In genomic region chr8:80190510-80190908, GRCm38 (mm10) we compare ENCODE assay signal across 23 mouse cellular contexts.
A peak's percentile ranks its signal among the peaks of the same experiment; 100 is the strongest.
DNase-seq lines count a peak whose midpoint lies in the region; ATAC-seq and TF ChIP-seq lines count a peak whose summit lies in the region.
"Had no signal": no experiment of that assay in that cellular context is flagged by ENCODE, and none has a peak within 500 bp of the region (broad histone marks: within the 10 kb centered on the region; RNA-seq: fewer than 3 reads in every experiment).

No protein-coding gene starts in this region.

- no peak overlapping the region for H3K9ac ChIP-seq in embryonic facial prominence, embryonic 14.5 days (ENCODE audit: low read depth, low read length)
- no peak overlapping the region for H3K9ac ChIP-seq in hindbrain, embryonic 15.5 days
- H3K9ac ChIP-seq in hindbrain, postnatal 0 days (replicated peaks; ENCODE audit: low read length), result no peak overlapping the region
- H3K9ac ChIP-seq: embryonic facial prominence, embryonic 13.5 days; heart, embryonic 12.5 days; liver, embryonic 12.5 days had no signal

- no peak overlapping the region for H3K4me2 ChIP-seq in embryonic facial prominence, embryonic 14.5 days (ENCODE audit: low read depth, low read length)
- no peak overlapping the region for H3K4me2 ChIP-seq in hindbrain, embryonic 15.5 days
- H3K4me2 ChIP-seq in hindbrain, postnatal 0 days (ENCODE audit: low read depth, low read length), result no peak overlapping the region
- H3K4me2 ChIP-seq: embryonic facial prominence, embryonic 13.5 days; heart, embryonic 12.5 days; liver, embryonic 12.5 days had no signal

- TF ChIP-seq CTCF in hindbrain, postnatal 0 days (IDR thresholded peaks at IDR 0.05; ENCODE audit: low read depth), result no peak

- H3K36me3 ChIP-seq in embryonic facial prominence, embryonic 14.5 days (ENCODE audit: control insufficient read depth, insufficient read depth, low read length), result no peaks in the 10 kb centered on the region
- H3K36me3 ChIP-seq in embryonic facial prominence, embryonic 10.5 days (replicated peaks), result no peaks in the 10 kb centered on the region
- H3K36me3 ChIP-seq in hindbrain, embryonic 15.5 days, result no peaks in the 10 kb centered on the region
- H3K36me3 ChIP-seq in hindbrain, postnatal 0 days (ENCODE audit: insufficient read depth, low read length), result no peaks in the 10 kb centered on the region
- H3K36me3 ChIP-seq: embryonic facial prominence, embryonic 13.5 days; heart, embryonic 12.5 days; liver, embryonic 12.5 days had no signal

- ATAC-seq in embryonic facial prominence, embryonic 14.5 days (ENCODE audit: low read depth), result no peak
- ATAC-seq in hindbrain, embryonic 15.5 days (ENCODE audit: low FRiP score, low read depth), result peak; percentile 51; the same call in 1 of the 2 replicates
- ATAC-seq in hindbrain, postnatal 0 days, result no peak
- ATAC-seq: CD4-positive, CD25-positive, alpha-beta regulatory T cell, adult 4 months; inflammation-experienced regulatory T-cells, adult 6 months; liver, embryonic 12.5 days; Patski had no signal

- H3K27me3 ChIP-seq in embryonic facial prominence, embryonic 14.5 days (replicated peaks; ENCODE audit: control insufficient read depth, insufficient read depth, low read length), result no peaks in the 10 kb centered on the region
- no peaks in the 10 kb centered on the region for H3K27me3 ChIP-seq in embryonic facial prominence, embryonic 10.5 days (replicated peaks; ENCODE audit: low read depth, poor library complexity, severe bottlenecking)
- no peaks in the 10 kb centered on the region for H3K27me3 ChIP-seq in hindbrain, embryonic 15.5 days
- H3K27me3 ChIP-seq in hindbrain, postnatal 0 days (ENCODE audit: insufficient read depth, low read length), result no peaks in the 10 kb centered on the region
- H3K27me3 ChIP-seq: heart, embryonic 12.5 days; liver, embryonic 12.5 days had no signal

- H3K27ac ChIP-seq in embryonic facial prominence, embryonic 14.5 days (replicated peaks; ENCODE audit: low read depth, low read length), result no peak overlapping the region
- H3K27ac ChIP-seq in embryonic facial prominence, embryonic 10.5 days (replicated peaks), result no peak overlapping the region
- H3K27ac ChIP-seq in hindbrain, embryonic 15.5 days (replicated peaks), result no peak overlapping the region
- H3K27ac ChIP-seq in hindbrain, postnatal 0 days, result no peak overlapping the region
- H3K27ac ChIP-seq: embryonic facial prominence, embryonic 13.5 days; liver, embryonic 12.5 days had no signal

- DNase-seq in embryonic facial prominence, embryonic 14.5 days (ENCODE audit: low spot score), result peak; percentile 30
- no peak for DNase-seq in embryonic facial prominence, embryonic 10.5 days (ENCODE audit: low spot score)
- DNase-seq in hindbrain, postnatal 0 days (ENCODE audit: low spot score), result no peak
- DNase-seq in right cerebral cortex, postnatal 10 days (ENCODE audit: low spot score in 2 of 2), result peak; percentile 32 to 45
- DNase-seq in right cerebral cortex, postnatal 25 days, result no peak
- DNase-seq in spleen, postnatal 4 days (ENCODE audit: low spot score in 2 of 2), result no peak
- DNase-seq: adrenal gland, adult 8-10 months; cerebellum, adult 9-11 months; heart, postnatal 14 days; kidney, adult 2 months; kidney, postnatal 10 days; lung, adult 2 months; midbrain, embryonic 14.5 days; retina, postnatal 1 day; thymus, postnatal 25 days had no signal

- H3K4me3 ChIP-seq in embryonic facial prominence, embryonic 14.5 days (ENCODE audit: low read depth, low read length), result no peak overlapping the region
- no peak overlapping the region for H3K4me3 ChIP-seq in embryonic facial prominence, embryonic 10.5 days
- no peak overlapping the region for H3K4me3 ChIP-seq in hindbrain, embryonic 15.5 days
- no peak overlapping the region for H3K4me3 ChIP-seq in hindbrain, postnatal 0 days (ENCODE audit: low read length)
- H3K4me3 ChIP-seq: embryonic facial prominence, embryonic 13.5 days; heart, embryonic 12.5 days; liver, embryonic 12.5 days; megakaryocyte, embryonic 14.5 days had no signal

- 44% methylated on average over 4 of the region's 4 CpGs for WGBS in embryonic facial prominence, embryonic 14.5 days
- 81% methylated on average over 4 of the region's 4 CpGs for WGBS in embryonic facial prominence, embryonic 10.5 days
- 58% methylated on average over 4 of the region's 4 CpGs for WGBS in hindbrain, embryonic 15.5 days
- 74% methylated on average over 4 of the region's 4 CpGs for WGBS in hindbrain, postnatal 0 days

- H3K9me3 ChIP-seq in embryonic facial prominence, embryonic 14.5 days (ENCODE audit: control insufficient read depth, low read length), result no peaks in the 10 kb centered on the region
- H3K9me3 ChIP-seq in embryonic facial prominence, embryonic 10.5 days, result no peaks in the 10 kb centered on the region
- no peaks in the 10 kb centered on the region for H3K9me3 ChIP-seq in hindbrain, embryonic 15.5 days
- H3K9me3 ChIP-seq in hindbrain, postnatal 0 days (ENCODE audit: low read length), result no peaks in the 10 kb centered on the region
- H3K9me3 ChIP-seq: embryonic facial prominence, embryonic 13.5 days; liver, embryonic 12.5 days had no signal

- no peaks in the 10 kb centered on the region for H3K4me1 ChIP-seq in embryonic facial prominence, embryonic 14.5 days (ENCODE audit: control insufficient read depth, insufficient read depth, low read length)
- H3K4me1 ChIP-seq in embryonic facial prominence, embryonic 10.5 days, result 0 out of 2 replicates have a peak, but pooled peaks cover 3% of the 10 kb centered on the region
- no peaks in the 10 kb centered on the region for H3K4me1 ChIP-seq in hindbrain, embryonic 15.5 days (replicated peaks)
- H3K4me1 ChIP-seq in hindbrain, postnatal 0 days (ENCODE audit: insufficient read depth, low read length), result no peaks in the 10 kb centered on the region
- H3K4me1 ChIP-seq: embryonic facial prominence, embryonic 13.5 days; heart, embryonic 12.5 days; liver, embryonic 12.5 days had no signal

Comparison
In these comparisons a context has a peak if more than half of its experiments do, and no peak if none do; other contexts are left out.
1. DNase-seq: peak in embryonic facial prominence, embryonic 14.5 days (single experiment) and right cerebral cortex, postnatal 10 days (2 of 2); none in embryonic facial prominence, embryonic 10.5 days (single experiment), hindbrain, postnatal 0 days (single experiment), right cerebral cortex, postnatal 25 days (single experiment) and spleen, postnatal 4 days (0 of 2).